Mouse (Mus musculus) heart, postnatal 0 days (tissue): ENCODE data around the gene Lypla2.

Experiments
- CTCF ChIP-seq: IDR thresholded peaks from 2 replicates; pipeline ENCODE4 v1.5.1; 2016; ENCODE audit warnings: antibody characterized with exemption, control low read depth, low read depth
- EP300 ChIP-seq: IDR thresholded peaks from 2 replicates; pipeline ENCODE4 v1.6.1; 2016; ENCODE audit warnings: antibody characterized with exemption, low read depth

DNA sequence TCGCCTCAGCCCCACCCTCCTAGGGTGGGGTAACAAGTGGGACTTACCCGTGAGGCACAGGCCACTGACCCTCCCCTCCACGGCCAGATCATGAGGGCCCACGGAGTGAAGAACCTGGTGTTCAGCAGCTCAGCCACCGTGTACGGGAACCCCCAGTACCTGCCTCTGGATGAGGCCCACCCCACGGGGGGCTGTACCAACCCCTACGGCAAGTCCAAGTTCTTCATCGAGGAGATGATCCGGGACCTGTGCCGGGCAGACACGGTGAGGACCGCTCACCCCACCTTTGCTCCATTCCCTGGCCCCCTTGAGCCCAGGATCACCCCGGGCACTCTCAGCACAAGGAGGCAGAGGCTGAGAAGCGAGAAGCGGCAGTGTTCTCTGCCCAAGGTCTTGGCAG is 6.1 kb downstream of the Lypla2 start:
- TF ChIP-seq EP300, result no peak
- TF ChIP-seq CTCF, result no peak
